Mouse (Mus musculus): Measurements from ENCODE around the gene Nup62. TPM values are rescaled to one million over a fixed set of nuclear protein-coding genes. Genes with fewer than 3 reads are reported as not detected.
A peak's percentile ranks its signal among the peaks of the same experiment; 100 is the strongest.

Gene Nup62
- total RNA-seq (2021): 10 to 100 TPM; 19.6 to 20.0 TPM
- long read RNA-seq, experiment 1, partial matches to known transcripts: 0 of 2 reads
- long read RNA-seq, experiment 1, other reads (novel, unspliced or antisense): 0 of 2 reads
- long read RNA-seq, experiment 2, partial matches to known transcripts: 0 of 4 reads
- long read RNA-seq, experiment 2, other reads (novel, unspliced or antisense): 0 of 4 reads

GRCm38 (mm10) chr7:44815721-44816469, at the start of gene Nup62, which contains the start of gene Il4i1:
Gene Nup62 (plus strand): TSS chr7:44816088.
Gene Il4i1 (plus strand): TSS chr7:44816387.
- intact Hi-C loops (cut with DNase I): no loop called here
- DNase-seq: peak; percentile 98

GRCm38 (mm10) chr7:44768129-44768528, 47.8 kb upstream of the Nup62 start:
- no peak for DNase-seq
- intact Hi-C loops (cut with DNase I): no loop called here

- intact Hi-C loops (cut with DNase I): no loop called here
- peak; percentile 27 to 41 for DNase-seq
These were observed 45.8 kb upstream of the Nup62 start for GRCm38 (mm10) chr7:44770046-44770578.

- no peak for DNase-seq
- intact Hi-C loops (cut with DNase I): no loop called here
These were observed 43.2 kb upstream of the Nup62 start for GRCm38 (mm10) chr7:44772591-44773204.

- intact Hi-C loops (cut with DNase I): no loop called here
These were observed 38.9 kb upstream of the Nup62 start for GRCm38 (mm10) chr7:44776849-44777498.

GRCm38 (mm10) chr7:44780101-44780500, 35.8 kb upstream of the Nup62 start:
- intact Hi-C loops (cut with DNase I): no loop called here
- DNase-seq: no peak

More at GRCm38 (mm10) chr7:44776849-44777498, 38.9 kb upstream of the Nup62 start:
- no peak for DNase-seq

GRCm38 (mm10) chr7:44789531-44789930, 26.4 kb upstream of the Nup62 start:
- intact Hi-C loops (cut with DNase I): no loop called here
- DNase-seq: no peak

- intact Hi-C loops (cut with DNase I): no loop called here
- DNase-seq: no peak
These were observed 25.8 kb upstream of the Nup62 start for GRCm38 (mm10) chr7:44790066-44790465.

- intact Hi-C loops (cut with DNase I): no loop called here
- DNase-seq: no peak
These were observed 23.1 kb upstream of the Nup62 start for GRCm38 (mm10) chr7:44792781-44793180.

- intact Hi-C loops (cut with DNase I): no loop called here
- DNase-seq: no peak
These were observed 7.0 kb upstream of the Nup62 start for GRCm38 (mm10) chr7:44808927-44809326.

- intact Hi-C loops (cut with DNase I): no loop called here
- DNase-seq: no peak
These were observed 6.4 kb upstream of the Nup62 start for GRCm38 (mm10) chr7:44809466-44809865.

- DNase-seq: no peak
- intact Hi-C loops (cut with DNase I): loop anchor here (5.0 kb wide), 1 partner anchor 53 kb away; no protein-coding TSS in a partner anchor
These were observed 5.5 kb upstream of the Nup62 start for GRCm38 (mm10) chr7:44810365-44810764.

GRCm38 (mm10) chr7:44810819-44811557, 4.9 kb upstream of the Nup62 start:
- no peak for DNase-seq
- intact Hi-C loops (cut with DNase I): loop anchor here (5.0 kb wide), 1 partner anchor 54 kb away; no protein-coding TSS in a partner anchor

GRCm38 (mm10) chr7:44812651-44813325, 3.1 kb upstream of the Nup62 start:
- DNase-seq: no peak
- intact Hi-C loops (cut with DNase I): loop anchor here (5.0 kb wide), 1 partner anchor 55 kb away; no protein-coding TSS in a partner anchor

- DNase-seq: no peak
- intact Hi-C loops (cut with DNase I): loop anchor here (5.0 kb wide), 1 partner anchor 57 kb away; no protein-coding TSS in a partner anchor
These were observed 1.9 kb upstream of the Nup62 start for GRCm38 (mm10) chr7:44813985-44814384.

GRCm38 (mm10) chr7:44814423-44814822, 1.5 kb upstream of the Nup62 start:
- intact Hi-C loops (cut with DNase I): loop anchor here (5.0 kb wide), 1 partner anchor 57 kb away; no protein-coding TSS in a partner anchor
- DNase-seq: no peak

GRCm38 (mm10) chr7:44814952-44815553, 835 bp upstream of the Nup62 start:
- intact Hi-C loops (cut with DNase I): loop anchor here (5.0 kb wide), 1 partner anchor 58 kb away; no protein-coding TSS in a partner anchor
- DNase-seq: no peak

- DNase-seq: peak; percentile 70 to 75
- intact Hi-C loops (cut with DNase I): no loop called here
These were observed 658 bp downstream of the Nup62 start, which contains the start of gene Atf5 for GRCm38 (mm10) chr7:44816470-44817021. Gene Atf5 (minus strand): TSS chr7:44816658.
